In genomic region chr10:23815168-23815567, GRCm38 (mm10) we compare ENCODE assay signal across 8 mouse cellular contexts. TPM values are rescaled to one million over a fixed set of nuclear protein-coding genes. Genes with fewer than 3 reads are reported as not detected.
DNase-seq lines count a peak whose midpoint lies in the region; ATAC-seq and TF ChIP-seq lines count a peak whose summit lies in the region.

No protein-coding gene starts in this region.

- DNase-seq in liver, result peak; percentile 69
- DNase-seq in cerebellum, adult 11-12 months, result peak; percentile 34
- peak; percentile 55 to 92 for DNase-seq in frontal cortex, adult 2 months (ENCODE audit: extremely low spot score in 1 of 2, low spot score in 1 of 2)
- peak; percentile 72 for DNase-seq in kidney, adult 2 months
- DNase-seq in limb, embryonic 11.5 days (ENCODE audit: low spot score), result peak; percentile 85
- DNase-seq in testis, postnatal 10 days (ENCODE audit: low spot score), result peak; percentile 91

- no peak overlapping the region for H3K4me2 ChIP-seq in liver, embryonic 12.5 days
- no peak overlapping the region for H3K4me2 ChIP-seq in limb, embryonic 11.5 days (ENCODE audit: low read depth, severe bottlenecking)
- H3K4me2 ChIP-seq in neural tube, embryonic 13.5 days, result no peak overlapping the region

- no peaks in the 10 kb centered on the region for H3K9me3 ChIP-seq in liver, embryonic 12.5 days (replicated peaks)
- no peaks in the 10 kb centered on the region for H3K9me3 ChIP-seq in limb, embryonic 11.5 days (ENCODE audit: control insufficient read depth, low read length)
- H3K9me3 ChIP-seq in neural tube, embryonic 13.5 days, result no peaks in the 10 kb centered on the region

- no peak overlapping the region for H3K27ac ChIP-seq in liver, embryonic 12.5 days
- no peak overlapping the region for H3K27ac ChIP-seq in kidney, adult 2 months (ENCODE audit: insufficient read depth, low read depth, low read length)
- no peak overlapping the region for H3K27ac ChIP-seq in limb, embryonic 11.5 days (replicated peaks; ENCODE audit: low read depth, low read length)
- H3K27ac ChIP-seq in neural tube, embryonic 13.5 days (replicated peaks), result no peak overlapping the region

- no peak for ATAC-seq in liver, embryonic 12.5 days
- no peak for ATAC-seq in limb, embryonic 11.5 days (ENCODE audit: insufficient number of reproducible peaks, low FRiP score, low TSS enrichment, low read depth)
- ATAC-seq in neural tube, embryonic 13.5 days (ENCODE audit: low read depth), result 0 out of 2 replicates have a peak, but pooled peaks have one; percentile 38

- no peak overlapping the region for H3K9ac ChIP-seq in liver, embryonic 12.5 days
- no peak overlapping the region for H3K9ac ChIP-seq in limb, embryonic 11.5 days (ENCODE audit: low read length)
- no peak overlapping the region for H3K9ac ChIP-seq in neural tube, embryonic 13.5 days

- no peaks in the 10 kb centered on the region for H3K27me3 ChIP-seq in liver, embryonic 12.5 days (replicated peaks)
- H3K27me3 ChIP-seq in kidney, adult 2 months (replicated peaks; ENCODE audit: control insufficient read depth, insufficient read depth, low read length), result no peaks in the 10 kb centered on the region
- H3K27me3 ChIP-seq in limb, embryonic 11.5 days (ENCODE audit: control insufficient read depth, insufficient read depth, low read length), result no peaks in the 10 kb centered on the region
- H3K27me3 ChIP-seq in neural tube, embryonic 13.5 days, result no peaks in the 10 kb centered on the region

- no peak overlapping the region for H3K4me3 ChIP-seq in liver, embryonic 12.5 days
- H3K4me3 ChIP-seq in kidney, adult 2 months (ENCODE audit: insufficient read depth, low read depth, low read length), result no peak overlapping the region
- no peak overlapping the region for H3K4me3 ChIP-seq in limb, embryonic 11.5 days (ENCODE audit: low read depth, low read length)
- H3K4me3 ChIP-seq in neural tube, embryonic 13.5 days, result no peak overlapping the region

- no peak for TF ChIP-seq POLR2A in kidney, adult 2 months (IDR thresholded peaks at IDR 0.05; ENCODE audit: low read depth, low read length)

- TF ChIP-seq CTCF in kidney, adult 2 months (conservative IDR thresholded peaks at IDR 0.05; ENCODE audit: insufficient read depth, insufficient read length, low read depth, low read length), result peak; percentile 18; the same call in 1 of the 2 replicates

- H3K36me3 ChIP-seq in liver, embryonic 12.5 days, result no peaks in the 10 kb centered on the region
- peaks cover 1% of the 10 kb centered on the region; the same call in 1 of the 2 replicates for H3K36me3 ChIP-seq in kidney, adult 2 months (ENCODE audit: control insufficient read depth, insufficient read depth, low read length)
- H3K36me3 ChIP-seq in limb, embryonic 11.5 days (ENCODE audit: control insufficient read depth, insufficient read depth, low read length), result no peaks in the 10 kb centered on the region
- H3K36me3 ChIP-seq in neural tube, embryonic 13.5 days, result peaks cover 41% of the 10 kb centered on the region

- WGBS in liver, embryonic 12.5 days (ENCODE audit: insufficient replicate concordance), result 50% methylated on average over 1 of the region's 1 CpGs
- 38% methylated on average over 1 of the region's 1 CpGs for WGBS in kidney, adult 2 months
- WGBS in limb, embryonic 11.5 days, result 46% methylated on average over 1 of the region's 1 CpGs
- WGBS in neural tube, embryonic 13.5 days, result 57% methylated on average over 1 of the region's 1 CpGs

- no peaks in the 10 kb centered on the region for H3K4me1 ChIP-seq in liver, embryonic 12.5 days
- no peaks in the 10 kb centered on the region for H3K4me1 ChIP-seq in kidney, adult 2 months (ENCODE audit: control insufficient read depth, insufficient read depth, low read length)
- no peaks in the 10 kb centered on the region for H3K4me1 ChIP-seq in limb, embryonic 11.5 days (ENCODE audit: control insufficient read depth, insufficient read depth, low read length)
- no peaks in the 10 kb centered on the region; the same call in 1 of the 2 replicates for H3K4me1 ChIP-seq in neural tube, embryonic 13.5 days (replicated peaks)

RNA-seq across cellular contexts. Expression of gene Slc18b1, which starts 18.4 kb away (rescaled TPM):
- 2.6 and 3.4 TPM in 2 replicates for polyA plus RNA-seq in liver, embryonic 12.5 days (2016; fragmentation: Nextera tagmentation; extraction: Ambion mirVana)
- polyA plus RNA-seq in frontal cortex, adult 2 months (2012; rRNA removed), result 20.6 and 29.9 TPM in 2 replicates
- polyA plus RNA-seq in kidney, adult 2 months (2012; rRNA removed), result 14.8 and 15.6 TPM in 2 replicates
- polyA plus RNA-seq in limb, embryonic 11.5 days (2014; fragmentation: Nextera tagmentation; extraction: Ambion mirVana), result 19.9 and 24.3 TPM in 2 replicates
- 19.4 and 21.2 TPM in 2 replicates for polyA plus RNA-seq in neural tube, embryonic 13.5 days (2015; fragmentation: Nextera tagmentation; extraction: Ambion mirVana)

RNA-seq across cellular contexts. Expression of gene Rps12, which starts 28.1 kb away (rescaled TPM):
- 192 and 199 TPM in 2 replicates for polyA plus RNA-seq in liver, embryonic 12.5 days (2016; fragmentation: Nextera tagmentation; extraction: Ambion mirVana)
- 1,411 and 1,452 TPM in 2 replicates for polyA plus RNA-seq in frontal cortex, adult 2 months (2012; rRNA removed)
- polyA plus RNA-seq in kidney, adult 2 months (2012; rRNA removed), result 901 and 1,136 TPM in 2 replicates
- polyA plus RNA-seq in limb, embryonic 11.5 days (2014; fragmentation: Nextera tagmentation; extraction: Ambion mirVana), result 178 and 198 TPM in 2 replicates
- 111 and 141 TPM in 2 replicates for polyA plus RNA-seq in neural tube, embryonic 13.5 days (2015; fragmentation: Nextera tagmentation; extraction: Ambion mirVana)

RNA-seq across cellular contexts. Expression of gene Vnn3, which starts 36.1 kb away (rescaled TPM):
- 0.07 TPM in 1 of 2 replicates, not detected in the other for polyA plus RNA-seq in liver, embryonic 12.5 days (2016; fragmentation: Nextera tagmentation; extraction: Ambion mirVana)
- polyA plus RNA-seq in frontal cortex, adult 2 months (2012; rRNA removed), result 0.04 and 0.12 TPM in 2 replicates
- 0.57 and 0.59 TPM in 2 replicates for polyA plus RNA-seq in kidney, adult 2 months (2012; rRNA removed)
- polyA plus RNA-seq in limb, embryonic 11.5 days (2014; fragmentation: Nextera tagmentation; extraction: Ambion mirVana), result not detected in 2 replicates
- polyA plus RNA-seq in neural tube, embryonic 13.5 days (2015; fragmentation: Nextera tagmentation; extraction: Ambion mirVana), result not detected in 2 replicates

Comparison
In these comparisons a context has a peak if more than half of its experiments do, and no peak if none do; other contexts are left out.
1. DNase-seq: peak in every context shown above with its lines; median percentile 91 in testis, postnatal 10 days; 85 in limb, embryonic 11.5 days; 74 in frontal cortex, adult 2 months; 72 in kidney, adult 2 months; 69 in liver; 34 in cerebellum, adult 11-12 months.